Mouse (Mus musculus) thymus, postnatal 10 days (tissue): Measurements from ENCODE around the gene Gm20379.

ENCODE experiments used
- DNase-seq, 2 experiments: peaks; one replicate each; pipeline ENCODE4 v3.0.0; 2021; ENCODE audit warnings: low spot score in 2 of 2

Gene Gm20379

GRCm38 (mm10) chr13:92305680-92306079 lies at the start of gene Gm20379:
Gm20379 (plus strand) TSS chr13:92305980.
- no peak for DNase-seq

GRCm38 (mm10) chr13:92261329-92261728 lies 44.5 kb upstream of the Gm20379 start:
- DNase-seq: no peak

- no peak for DNase-seq
Observed at GRCm38 (mm10) chr13:92263566-92263965, 42.2 kb upstream of the Gm20379 start.

- DNase-seq: no peak
Observed at GRCm38 (mm10) chr13:92267076-92267475, 38.7 kb upstream of the Gm20379 start.

- no peak for DNase-seq
Observed at GRCm38 (mm10) chr13:92274274-92275198, 31.2 kb upstream of the Gm20379 start.

GRCm38 (mm10) chr13:92275292-92275691 lies 30.5 kb upstream of the Gm20379 start:
- no peak for DNase-seq

GRCm38 (mm10) chr13:92277027-92277426 lies 28.8 kb upstream of the Gm20379 start:
- DNase-seq: no peak

GRCm38 (mm10) chr13:92291605-92292004 lies 14.2 kb upstream of the Gm20379 start:
- DNase-seq: no peak

GRCm38 (mm10) chr13:92293883-92294282 lies 11.9 kb upstream of the Gm20379 start:
- DNase-seq: no peak

GRCm38 (mm10) chr13:92296490-92296889 lies 9.3 kb upstream of the Gm20379 start:
- DNase-seq: no peak

- no peak for DNase-seq
Observed at GRCm38 (mm10) chr13:92297021-92297420, 8.8 kb upstream of the Gm20379 start.

- no peak for DNase-seq
Observed at GRCm38 (mm10) chr13:92299522-92299921, 6.3 kb upstream of the Gm20379 start.

GRCm38 (mm10) chr13:92301754-92302153 lies 4.0 kb upstream of the Gm20379 start:
- DNase-seq: no peak

GRCm38 (mm10) chr13:92302466-92302865 lies 3.3 kb upstream of the Gm20379 start:
- no peak for DNase-seq

GRCm38 (mm10) chr13:92303062-92303948 lies 2.5 kb upstream of the Gm20379 start:
- no peak for DNase-seq

- no peak for DNase-seq
Observed at GRCm38 (mm10) chr13:92304291-92304690, 1.5 kb upstream of the Gm20379 start.

- no peak for DNase-seq
Observed at GRCm38 (mm10) chr13:92314613-92315012, 8.8 kb downstream of the Gm20379 start.

- no peak for DNase-seq
Observed at GRCm38 (mm10) chr13:92320770-92321169, 15.0 kb downstream of the Gm20379 start.

GRCm38 (mm10) chr13:92326030-92326429 lies 20.2 kb downstream of the Gm20379 start:
- no peak for DNase-seq

GRCm38 (mm10) chr13:92328000-92328399 lies 22.2 kb downstream of the Gm20379 start:
- DNase-seq: no peak

- DNase-seq: no peak
Observed at GRCm38 (mm10) chr13:92330621-92331020, 24.8 kb downstream of the Gm20379 start.

- no peak for DNase-seq
Observed at GRCm38 (mm10) chr13:92332103-92332879, 26.5 kb downstream of the Gm20379 start.
